Mouse (Mus musculus) thymus, adult 2 months (tissue): ENCODE data around the gene Taf13.

Experiments used
- CTCF ChIP-seq: fragments of 200-500 bp; IDR thresholded peaks from 2 replicates; pipeline ENCODE4 v1.5.1; 2012; ENCODE audit warnings: mild to moderate bottlenecking, control low read depth, low read length, moderate library complexity, borderline replicate concordance; ENCODE audit not compliant: control insufficient read depth, poor library complexity, insufficient read depth; ENCODE audit errors: extremely low read depth
- POLR2A ChIP-seq: fragments of 200-500 bp; IDR thresholded peaks from 2 replicates; pipeline ENCODE4 v1.6.1; 2012; ENCODE audit warnings: mild to moderate bottlenecking, low read length, control low read depth, moderate library complexity; ENCODE audit not compliant: control insufficient read depth, poor library complexity, insufficient read depth; ENCODE audit errors: extremely low read depth

DNA sequence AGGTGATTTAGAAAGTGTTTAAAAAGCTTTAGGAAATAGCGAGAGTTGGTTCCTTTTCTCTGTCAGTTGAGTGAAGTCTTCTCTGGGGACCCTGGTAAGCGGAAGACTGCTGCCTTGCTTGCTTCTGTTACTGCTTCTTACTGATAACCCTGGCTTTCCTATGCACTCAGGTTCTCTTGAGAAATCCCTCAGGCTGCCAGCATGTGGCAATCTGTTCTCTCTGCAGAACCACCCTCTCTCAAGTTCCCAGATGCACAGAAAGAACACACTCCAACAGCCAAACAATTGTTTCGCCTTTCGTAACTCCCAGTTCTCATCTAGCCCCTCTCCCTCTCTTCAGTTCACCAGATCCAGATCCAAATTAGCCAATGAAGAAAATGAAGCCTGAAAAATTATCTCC, 13.6 kb upstream of the Taf13 start:
- no peak for TF ChIP-seq CTCF
- TF ChIP-seq POLR2A = no peak
